Mouse (Mus musculus): ENCODE results near the gene Arhgdia. TPM values are rescaled to one million over a fixed set of nuclear protein-coding genes. Genes with fewer than 3 reads are reported as not detected.
A peak's percentile ranks its signal among the peaks of the same experiment; 100 is the strongest.
"Not testable (repeated sequence)": the region's sequence is repeated elsewhere in the genome, so short reads cannot be mapped to it uniquely, and the experiment has no call there.

The Arhgdia gene
- total RNA-seq, 2 experiments from 2014 or later: 147 to 150 TPM

GRCm38 (mm10) chr11:120565114-120565513 is 16.3 kb downstream of the Arhgdia start:
- intact Hi-C loops (cut with DNase I): no loop called here
- no peak for DNase-seq

GRCm38 (mm10) chr11:120562949-120563348 is 18.5 kb downstream of the Arhgdia start:
- intact Hi-C loops (cut with DNase I): no loop called here
- no peak for DNase-seq

GRCm38 (mm10) chr11:120560952-120561728 is 20.3 kb downstream of the Arhgdia start:
- no peak for DNase-seq
- intact Hi-C loops (cut with DNase I): no loop called here

- DNase-seq; intact Hi-C loops (cut with DNase I): not testable (repeated sequence)
These were observed 22.6 kb downstream of the Arhgdia start for GRCm38 (mm10) chr11:120558843-120559242.

- intact Hi-C loops (cut with DNase I): no loop called here
- no peak for DNase-seq
These were observed 26.2 kb downstream of the Arhgdia start for GRCm38 (mm10) chr11:120555260-120555659.

GRCm38 (mm10) chr11:120554834-120555233 is 26.6 kb downstream of the Arhgdia start:
- intact Hi-C loops (cut with DNase I): no loop called here
- no peak for DNase-seq

- intact Hi-C loops (cut with DNase I): no loop called here
- DNase-seq: no peak
These were observed 28.7 kb downstream of the Arhgdia start for GRCm38 (mm10) chr11:120552736-120553135.

GRCm38 (mm10) chr11:120550810-120551440 is 30.5 kb downstream of the Arhgdia start, which contains the start of gene Ppp1r27:
Ppp1r27 (minus strand) TSS chr11:120551132.
- intact Hi-C loops (cut with DNase I): loop anchor here (2.0 kb wide), 2 partner anchors 20 to 60 kb away; partner anchors contain the start of gene Slc25a10
- DNase-seq: no peak

- DNase-seq: no peak
- intact Hi-C loops (cut with DNase I): loop anchor here (2.0 kb wide), 3 partner anchors 21 to 59 kb away; partner anchors contain the start of gene Slc25a10
These were observed 31.2 kb downstream of the Arhgdia start for GRCm38 (mm10) chr11:120549986-120550809.

GRCm38 (mm10) chr11:120549168-120549945 is 32.1 kb downstream of the Arhgdia start, which contains the start of gene Mcrip1:
Mcrip1 (minus strand) TSS chr11:120549727.
- peak; percentile 96 to 97 for DNase-seq
- intact Hi-C loops (cut with DNase I): loop anchor here (2.0 kb wide), 1 partner anchor 31 kb away; no protein-coding TSS in a partner anchor

- intact Hi-C loops (cut with DNase I): loop anchor here (2.0 kb wide), 1 partner anchor 30 kb away; no protein-coding TSS in a partner anchor
- DNase-seq: no peak
These were observed 32.6 kb downstream of the Arhgdia start for GRCm38 (mm10) chr11:120548786-120549167.

- intact Hi-C loops (cut with DNase I): loop anchor here (2.0 kb wide), 1 partner anchor 29 kb away; no protein-coding TSS in a partner anchor
- DNase-seq: no peak
These were observed 33.2 kb downstream of the Arhgdia start for GRCm38 (mm10) chr11:120548214-120548613.

- intact Hi-C loops (cut with DNase I): no loop called here
- DNase-seq: no peak
These were observed 34.0 kb downstream of the Arhgdia start for GRCm38 (mm10) chr11:120547469-120547868.

- no peak for DNase-seq
- intact Hi-C loops (cut with DNase I): no loop called here
These were observed 35.5 kb downstream of the Arhgdia start for GRCm38 (mm10) chr11:120545964-120546363.

- intact Hi-C loops (cut with DNase I): no loop called here
- DNase-seq: no peak
These were observed 39.0 kb downstream of the Arhgdia start for GRCm38 (mm10) chr11:120542376-120542775.

- intact Hi-C loops (cut with DNase I): no loop called here
- peak; percentile 41 to 55 for DNase-seq
These were observed 39.5 kb downstream of the Arhgdia start for GRCm38 (mm10) chr11:120541907-120542306.

GRCm38 (mm10) chr11:120539285-120540014 is 42.0 kb downstream of the Arhgdia start:
- intact Hi-C loops (cut with DNase I): no loop called here
- no peak for DNase-seq

- DNase-seq: no peak
- intact Hi-C loops (cut with DNase I): no loop called here
These were observed 42.5 kb downstream of the Arhgdia start for GRCm38 (mm10) chr11:120538955-120539284.

GRCm38 (mm10) chr11:120538485-120538884 is 42.9 kb downstream of the Arhgdia start:
- intact Hi-C loops (cut with DNase I): no loop called here
- peak; percentile 66 to 80 for DNase-seq
